Mouse (Mus musculus): ENCODE results near the gene Git1. TPM values are rescaled to one million over a fixed set of nuclear protein-coding genes. Genes with fewer than 3 reads are reported as not detected.

The Git1 gene
- polyA plus RNA-seq (2015; fragmentation: Nextera tagmentation; extraction: Ambion mirVana) = 16.4 and 18.1 TPM in 2 replicates

DNA sequence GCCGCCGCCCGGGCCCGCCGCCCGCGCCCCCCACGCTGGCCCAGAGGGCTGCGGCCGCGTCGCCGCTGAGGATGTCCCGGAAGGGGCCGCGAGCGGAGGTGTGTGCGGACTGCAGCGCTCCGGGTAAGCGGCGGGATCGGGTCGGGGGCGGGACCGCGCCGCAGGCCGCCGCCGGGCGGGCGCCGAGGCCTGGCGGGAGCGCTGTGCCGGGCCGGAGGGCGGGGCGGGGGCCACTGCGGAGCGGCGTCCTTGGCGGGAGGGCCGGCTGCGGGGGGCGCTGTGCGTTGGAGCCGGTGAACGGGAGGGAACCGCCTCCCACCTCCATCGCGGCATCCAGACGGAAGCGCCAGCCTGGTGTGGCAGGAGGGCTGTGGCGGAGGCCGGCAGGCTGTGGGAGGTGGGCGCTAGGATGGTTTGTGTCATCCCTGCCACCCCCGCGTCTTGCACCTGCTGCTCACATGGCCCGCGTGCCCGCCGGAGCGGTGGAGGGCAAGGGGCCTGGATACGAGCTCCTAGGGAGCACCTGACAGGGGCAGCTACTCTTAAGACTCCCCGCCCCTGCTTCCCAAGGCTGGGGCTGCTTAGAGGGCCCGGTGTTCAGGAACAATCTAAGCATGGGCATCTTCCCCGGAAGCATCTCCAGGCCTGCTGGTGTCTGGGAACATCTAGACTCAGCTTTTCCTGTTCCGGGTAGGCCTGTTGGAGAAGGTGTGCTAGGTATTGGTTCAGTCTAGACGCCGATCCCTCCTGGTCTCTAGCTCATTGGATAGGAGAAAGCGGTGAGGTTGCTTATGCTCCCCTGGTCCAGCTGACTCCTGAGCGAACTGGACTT is at the start of gene Git1:
Git1 (plus strand) TSS at position 51 of the 832 bp plus-strand sequence.
- H3K27me3 ChIP-seq = no peaks in the 10 kb centered on the region
- WGBS = 2% methylated on average over 47 of the region's 74 CpGs

GRCm38 (mm10) chr11:77444939-77445338 is 48.4 kb upstream of the Git1 start:
- Histone ChIP-seq H3K4me3 (no peak overlapping the region), H3K27ac (replicated peaks) (no peak overlapping the region), H3K4me2 (no peak overlapping the region), H3K4me1 (replicated peaks) (no peaks in the 10 kb centered on the region), H3K27me3 (no peaks in the 10 kb centered on the region), H3K36me3 (peaks cover 37% of the 10 kb centered on the region), H3K9ac (no peak overlapping the region), H3K9me3 (no peaks in the 10 kb centered on the region)
- WGBS = 75% methylated on average over 2 of the region's 2 CpGs
- ATAC-seq (ENCODE audit: low FRiP score, low read depth) = no peak

More for the DNA sequence above, at the start of gene Git1:
- Histone ChIP-seq H3K9ac (peak within 1 kb of the TSS; percentile 91), H3K9me3 (no peaks in the 10 kb centered on the region), H3K4me3 (peak within 1 kb of the TSS; percentile 90), H3K36me3 (no peaks in the 10 kb centered on the region), H3K4me1 (replicated peaks) (peaks cover 74% of the 10 kb centered on the region), H3K27ac (replicated peaks) (peak within 1 kb of the TSS; percentile 91), H3K4me2 (peak within 1 kb of the TSS; percentile 95)
- no peak for ATAC-seq (ENCODE audit: low FRiP score, low read depth)

DNA sequence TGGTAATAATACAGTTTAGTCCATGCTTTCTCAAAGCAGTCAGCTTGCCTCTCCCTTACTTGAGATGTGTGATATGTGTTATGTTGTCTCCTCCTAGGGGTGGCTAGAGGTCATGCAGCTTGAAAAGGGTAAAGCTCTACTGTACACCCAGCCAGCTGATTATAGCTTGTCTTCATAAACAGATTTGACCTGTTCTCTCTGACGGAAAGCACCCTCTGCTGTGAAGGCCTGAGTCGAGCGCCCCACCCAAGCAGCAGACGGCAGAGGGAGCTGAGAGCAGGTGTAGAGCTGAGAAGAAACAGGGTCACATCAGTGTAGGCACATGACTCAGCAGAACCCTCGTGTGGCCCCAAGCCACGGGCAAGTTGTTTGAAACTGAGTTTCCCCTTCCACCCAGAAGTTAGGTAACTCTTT is 46.7 kb upstream of the Git1 start:
- Histone ChIP-seq H3K27ac (replicated peaks) (no peak overlapping the region), H3K4me2 (no peak overlapping the region), H3K36me3 (peaks cover 30% of the 10 kb centered on the region), H3K9me3 (no peaks in the 10 kb centered on the region), H3K4me1 (replicated peaks) (no peaks in the 10 kb centered on the region), H3K27me3 (no peaks in the 10 kb centered on the region), H3K9ac (no peak overlapping the region), H3K4me3 (no peak overlapping the region)
- WGBS = 64% methylated on average over 6 of the region's 6 CpGs
- peak; percentile 59; the same call in 1 of the 2 replicates for ATAC-seq (ENCODE audit: low FRiP score, low read depth)

DNA sequence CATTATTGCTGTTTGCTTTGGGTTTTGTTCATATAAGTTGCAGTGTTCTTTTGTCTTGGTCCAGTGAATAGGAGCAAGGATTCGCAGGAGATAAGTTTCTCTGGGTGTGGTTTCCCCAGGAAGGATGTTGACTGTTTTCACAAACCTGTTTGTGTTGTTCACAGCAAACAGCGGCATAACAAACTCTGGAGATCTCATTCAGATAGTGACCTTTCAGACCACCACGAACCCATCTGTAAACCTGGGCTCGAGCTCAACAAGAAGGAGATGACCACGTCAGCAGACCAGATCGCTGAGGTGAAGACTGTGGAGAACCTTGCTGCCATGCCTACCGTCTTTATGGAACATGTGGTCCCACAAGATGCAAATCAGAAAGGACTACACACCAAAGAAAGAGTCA is 44.1 kb upstream of the Git1 start:
- H3K4me1 ChIP-seq (replicated peaks) = no peaks in the 10 kb centered on the region
- H3K27ac ChIP-seq (replicated peaks) = no peak overlapping the region
- no peak overlapping the region for H3K4me3 ChIP-seq
- no peaks in the 10 kb centered on the region for H3K27me3 ChIP-seq
- no peak overlapping the region for H3K9ac ChIP-seq
- H3K4me2 ChIP-seq = no peak overlapping the region
- peaks cover 19% of the 10 kb centered on the region for H3K36me3 ChIP-seq
- H3K9me3 ChIP-seq = no peaks in the 10 kb centered on the region
- no peak for ATAC-seq (ENCODE audit: low FRiP score, low read depth)
- WGBS = 97% methylated on average over 7 of the region's 7 CpGs

DNA sequence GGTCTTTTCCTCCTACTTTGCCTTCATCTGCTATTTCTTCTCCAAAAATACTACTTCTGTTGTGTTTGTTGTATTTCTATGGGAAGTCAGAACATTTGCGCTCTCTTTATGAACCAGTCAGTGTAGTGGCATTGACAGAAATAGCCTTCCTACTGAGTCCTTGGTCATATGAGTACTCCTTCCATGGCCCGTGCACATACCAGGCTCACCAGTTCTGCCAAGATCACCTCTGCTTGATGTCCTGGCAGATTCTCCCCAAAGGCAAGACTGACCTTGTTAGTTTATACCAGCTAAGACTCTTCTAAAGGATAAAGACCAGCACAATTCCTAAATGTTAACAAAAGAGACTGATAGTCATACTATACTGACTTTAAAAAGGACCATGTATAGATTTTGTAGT is 41.7 kb upstream of the Git1 start:
- Histone ChIP-seq H3K4me3 (no peak overlapping the region), H3K9ac (no peak overlapping the region), H3K27ac (replicated peaks) (no peak overlapping the region), H3K4me1 (replicated peaks) (no peaks in the 10 kb centered on the region), H3K27me3 (no peaks in the 10 kb centered on the region), H3K9me3 (no peaks in the 10 kb centered on the region), H3K36me3 (peaks cover 25% of the 10 kb centered on the region), H3K4me2 (no peak overlapping the region)
- WGBS = 98% methylated on average over 2 of the region's 2 CpGs
- ATAC-seq (ENCODE audit: low FRiP score, low read depth) = no peak

DNA sequence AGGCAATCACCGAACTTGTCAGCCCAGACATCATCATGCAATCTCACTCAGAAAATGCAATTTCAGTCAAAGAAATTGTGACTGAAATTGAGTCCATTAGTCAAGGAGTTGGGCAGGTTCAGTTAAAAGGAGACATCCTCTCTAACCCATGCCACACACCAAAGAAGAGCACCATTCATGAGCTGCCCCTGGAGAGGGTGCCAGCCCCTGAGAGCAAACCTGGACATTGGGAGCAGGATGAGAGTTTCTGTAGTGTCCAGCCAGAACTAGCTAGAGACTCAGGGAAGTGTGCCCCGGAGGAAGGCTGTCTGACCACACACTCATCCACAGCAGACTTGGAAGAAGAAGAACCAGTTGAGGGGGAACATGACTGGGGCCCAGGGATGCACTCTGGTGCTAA is 40.0 kb upstream of the Git1 start:
- Histone ChIP-seq H3K27me3 (no peaks in the 10 kb centered on the region), H3K4me1 (replicated peaks) (no peaks in the 10 kb centered on the region), H3K9me3 (no peaks in the 10 kb centered on the region), H3K4me2 (no peak overlapping the region), H3K9ac (no peak overlapping the region), H3K36me3 (peaks cover 25% of the 10 kb centered on the region), H3K27ac (replicated peaks) (no peak overlapping the region), H3K4me3 (no peak overlapping the region)
- no peak for ATAC-seq (ENCODE audit: low FRiP score, low read depth)
- 99% methylated on average over 2 of the region's 2 CpGs for WGBS

DNA sequence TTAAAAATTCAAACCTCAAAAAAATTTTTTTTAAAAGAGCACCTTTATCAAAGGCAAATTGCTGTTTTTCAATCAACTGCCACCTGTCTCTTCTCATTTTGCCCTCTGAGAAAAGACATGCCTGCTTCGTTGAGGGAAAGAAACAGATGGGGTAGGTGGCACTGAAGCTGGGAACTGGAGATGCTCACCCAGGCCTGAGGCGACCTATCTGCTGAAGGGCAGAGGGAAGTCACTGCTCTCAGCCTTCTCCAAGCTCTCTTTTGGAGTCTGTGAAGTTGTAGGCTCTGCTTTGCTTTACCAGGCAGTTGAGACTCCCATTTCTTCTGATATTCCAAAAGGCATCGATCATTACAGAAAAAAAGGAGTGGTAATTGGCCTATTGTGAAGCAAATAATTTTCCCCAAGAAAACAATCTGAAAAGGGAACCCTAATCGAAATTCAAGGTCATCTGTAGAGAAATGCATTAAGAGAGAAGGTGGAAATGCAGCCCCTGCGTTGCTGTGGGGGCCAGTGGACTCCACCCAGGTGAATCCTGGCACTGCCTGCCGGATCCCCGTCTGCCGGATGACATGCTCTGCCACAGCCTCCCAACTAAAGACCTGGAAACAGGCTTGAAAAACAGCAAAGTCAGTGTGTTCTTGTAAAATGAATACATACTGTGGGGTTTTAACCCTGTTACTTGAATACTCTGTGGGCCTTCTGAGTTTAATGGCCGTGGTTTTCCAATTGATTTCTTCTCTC is 37.4 kb upstream of the Git1 start:
- no peak overlapping the region for H3K9ac ChIP-seq
- H3K27me3 ChIP-seq = peaks cover 5% of the 10 kb centered on the region; the same call in 1 of the 2 replicates
- H3K27ac ChIP-seq (replicated peaks) = no peak overlapping the region
- H3K9me3 ChIP-seq = no peaks in the 10 kb centered on the region
- H3K4me2 ChIP-seq = no peak overlapping the region
- no peak overlapping the region for H3K4me3 ChIP-seq
- no peaks in the 10 kb centered on the region for H3K4me1 ChIP-seq (replicated peaks)
- ATAC-seq (ENCODE audit: low FRiP score, low read depth) = no peak
- peaks cover 9% of the 10 kb centered on the region for H3K36me3 ChIP-seq
- WGBS = 82% methylated on average over 9 of the region's 9 CpGs

GRCm38 (mm10) chr11:77456866-77457265 is 36.5 kb upstream of the Git1 start:
- ATAC-seq (ENCODE audit: low FRiP score, low read depth) = no peak
- peaks cover 9% of the 10 kb centered on the region for H3K36me3 ChIP-seq
- H3K4me1 ChIP-seq (replicated peaks) = peaks cover 3% of the 10 kb centered on the region
- H3K4me3 ChIP-seq = no peak overlapping the region
- H3K27ac ChIP-seq (replicated peaks) = no peak overlapping the region
- H3K9me3 ChIP-seq = no peaks in the 10 kb centered on the region
- 68% methylated on average over 6 of the region's 6 CpGs for WGBS
- H3K4me2 ChIP-seq = no peak overlapping the region
- H3K27me3 ChIP-seq = peaks cover 9% of the 10 kb centered on the region; the same call in 1 of the 2 replicates
- no peak overlapping the region for H3K9ac ChIP-seq

DNA sequence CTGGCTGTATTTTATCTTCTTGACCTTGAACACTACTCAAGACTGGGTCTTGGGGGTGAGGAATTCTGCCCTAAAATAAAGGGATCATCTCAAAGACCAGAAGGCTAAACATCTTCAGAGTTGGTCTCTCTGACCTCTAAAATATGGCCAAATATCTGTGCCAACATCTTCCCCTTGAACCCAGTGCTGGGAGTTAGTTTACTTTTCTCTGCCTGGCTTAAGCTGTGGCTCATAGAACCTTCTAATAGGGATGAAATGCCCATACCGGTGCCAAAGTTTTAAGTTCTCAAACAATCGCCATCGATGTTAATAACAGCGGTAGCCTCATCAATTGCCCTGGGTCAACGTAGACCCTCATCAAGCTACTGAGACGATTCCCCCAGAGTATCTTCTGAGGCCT is 31.5 kb upstream of the Git1 start:
- 5% methylated on average over 6 of the region's 6 CpGs for WGBS
- peaks cover 15% of the 10 kb centered on the region for H3K4me1 ChIP-seq (replicated peaks)
- H3K4me2 ChIP-seq = peak overlapping the region; percentile 100
- no peaks in the 10 kb centered on the region for H3K9me3 ChIP-seq
- H3K27me3 ChIP-seq = peaks cover 35% of the 10 kb centered on the region
- no peaks in the 10 kb centered on the region; the same call in 1 of the 2 replicates for H3K36me3 ChIP-seq
- ATAC-seq (ENCODE audit: low FRiP score, low read depth) = no peak
- H3K9ac ChIP-seq = peak overlapping the region; percentile 53; the same call in 1 of the 2 replicates
- no peak overlapping the region for H3K27ac ChIP-seq (replicated peaks)
- H3K4me3 ChIP-seq = peak overlapping the region; percentile 60

- WGBS = under 1% methylated on average over 67 of the region's 73 CpGs
- Histone ChIP-seq H3K27ac (replicated peaks) (no peak within 1 kb of the TSS), H3K4me1 (replicated peaks) (peaks cover 17% of the 10 kb centered on the region), H3K9me3 (no peaks in the 10 kb centered on the region), H3K36me3 (no peaks in the 10 kb centered on the region; the same call in 1 of the 2 replicates), H3K4me3 (peak within 1 kb of the TSS; percentile 60), H3K27me3 (peaks cover 42% of the 10 kb centered on the region), H3K9ac (peak within 1 kb of the TSS; percentile 53), H3K4me2 (peak within 1 kb of the TSS; percentile 100)
- peak; percentile 56 for ATAC-seq (ENCODE audit: low FRiP score, low read depth)
These were observed 30.9 kb upstream of the Git1 start, which contains the start of gene Coro6 for GRCm38 (mm10) chr11:77462283-77463100. Gene Coro6, plus strand, starts transcription at chr11:77462411.

GRCm38 (mm10) chr11:77463101-77463445 is 30.3 kb upstream of the Git1 start:
- peak overlapping the region; percentile 60 for H3K4me3 ChIP-seq
- H3K9me3 ChIP-seq = no peaks in the 10 kb centered on the region
- 51% methylated on average over 8 of the region's 8 CpGs for WGBS
- no peaks in the 10 kb centered on the region for H3K36me3 ChIP-seq
- peaks cover 45% of the 10 kb centered on the region for H3K27me3 ChIP-seq
- ATAC-seq (ENCODE audit: low FRiP score, low read depth) = no peak
- H3K4me1 ChIP-seq (replicated peaks) = peaks cover 23% of the 10 kb centered on the region
- H3K9ac ChIP-seq = peak overlapping the region; percentile 53; the same call in 1 of the 2 replicates
- H3K4me2 ChIP-seq = peak overlapping the region; percentile 100
- H3K27ac ChIP-seq (replicated peaks) = no peak overlapping the region
